Mouse (Mus musculus): ENCODE measurements around the gene Hephl1. TPM values are rescaled to one million over a fixed set of nuclear protein-coding genes. Genes with fewer than 3 reads are reported as not detected.

The Hephl1 gene
- total and polyA plus RNA-seq, 3 experiments: not detected

- Histone ChIP-seq H3K4me3 (ENCODE audit: control insufficient read depth in 1 of 2, insufficient read depth in 1 of 2, low read depth in 2 of 2, low read length in 2 of 2) (peak within 1 kb of the TSS; percentile 60 to 65), H3K9ac (ENCODE audit: control insufficient read depth, low read depth, low read length, poor library complexity, severe bottlenecking) (peak within 1 kb of the TSS; percentile 57), H3K79me2 (ENCODE audit: control insufficient read depth, insufficient read depth, low read length, poor library complexity) (no peaks in the 10 kb centered on the region), H3K27me3 (ENCODE audit: control insufficient read depth in 1 of 2, insufficient read depth in 2 of 2, low read length in 2 of 2) (no peaks in the 10 kb centered on the region), H3K27ac (ENCODE audit: control insufficient read depth, low read depth, low read length) (no peak within 1 kb of the TSS), H3K9me3 (replicated peaks; ENCODE audit: insufficient read depth, low read length) (no peaks in the 10 kb centered on the region), H3K4me1 (ENCODE audit: control insufficient read depth in 1 of 2, insufficient read depth in 2 of 2, low read length in 2 of 2) (no peaks in the 10 kb centered on the region), H3K36me3 (ENCODE audit: control insufficient read depth in 1 of 2, insufficient read depth in 2 of 2, low read length in 2 of 2) (no peaks in the 10 kb centered on the region)
- DNase-seq (ENCODE audit: low read depth, low spot score): peak; percentile 66
- TF ChIP-seq MXI1 (IDR thresholded peaks at IDR 0.05; ENCODE audit: low read depth, low read length) (0 out of 2 replicates have a peak, but pooled peaks have one; percentile 19), POLR2A (IDR thresholded peaks at IDR 0.05; ENCODE audit: control insufficient read depth in 1 of 2, insufficient read depth in 1 of 2, low read depth in 1 of 2, low read length in 2 of 2, poor library complexity in 1 of 2) (peak; percentile 33 to 43; a peak in 1 of 4 replicates), NELFE (IDR thresholded peaks at IDR 0.05; ENCODE audit: low read depth, low read length) (peak; percentile 29; the same call in 1 of the 2 replicates), MAX (IDR thresholded peaks at IDR 0.05; ENCODE audit: low read length) (0 out of 2 replicates have a peak, but pooled peaks have one; percentile 6), ELF1 (IDR thresholded peaks at IDR 0.05; ENCODE audit: low read depth, low read length) (0 out of 2 replicates have a peak, but pooled peaks have one; percentile 25), ZMIZ1 (IDR thresholded peaks at IDR 0.05; ENCODE audit: low read depth, low read length) (no peak)
Observed at GRCm38 (mm10) chr9:15045084-15045669, 66.7 kb downstream of the Hephl1 start, which contains the start of gene Panx1. Panx1 (minus strand) TSS chr9:15045478.

- H3K4me1 ChIP-seq (ENCODE audit: control insufficient read depth in 1 of 2, insufficient read depth in 2 of 2, low read length in 2 of 2): no peaks in the 10 kb centered on the region
- H3K9me3 ChIP-seq (replicated peaks; ENCODE audit: insufficient read depth, low read length): no peaks in the 10 kb centered on the region
- H3K27me3 ChIP-seq (ENCODE audit: control insufficient read depth in 1 of 2, insufficient read depth in 2 of 2, low read length in 2 of 2): no peaks in the 10 kb centered on the region
- H3K79me2 ChIP-seq (ENCODE audit: control insufficient read depth, insufficient read depth, low read length, poor library complexity): no peaks in the 10 kb centered on the region
- peak overlapping the region; percentile 60 to 65 for H3K4me3 ChIP-seq (ENCODE audit: control insufficient read depth in 1 of 2, insufficient read depth in 1 of 2, low read depth in 2 of 2, low read length in 2 of 2)
- peak; percentile 37 for DNase-seq (ENCODE audit: low read depth, low spot score)
- H3K36me3 ChIP-seq (ENCODE audit: control insufficient read depth in 1 of 2, insufficient read depth in 2 of 2, low read length in 2 of 2): no peaks in the 10 kb centered on the region
- H3K9ac ChIP-seq (ENCODE audit: control insufficient read depth, low read depth, low read length, poor library complexity, severe bottlenecking): peak overlapping the region; percentile 57
- H3K27ac ChIP-seq (ENCODE audit: control insufficient read depth, low read depth, low read length): no peak overlapping the region
- TF ChIP-seq KAT2A (conservative IDR thresholded peaks at IDR 0.05; ENCODE audit: low read depth, low read length) (no peak), E2F4 (IDR thresholded peaks at IDR 0.05; ENCODE audit: borderline replicate concordance, low read depth, low read length) (no peak), RAD21 (IDR thresholded peaks at IDR 0.05; ENCODE audit: low read depth, low read length) (no peak), SIN3A (IDR thresholded peaks at IDR 0.05; ENCODE audit: low read length) (no peak), GATA1 (IDR thresholded peaks at IDR 0.05; ENCODE audit: low read depth, low read length) (no peak), TAL1 (IDR thresholded peaks at IDR 0.05; ENCODE audit: low read length) (no peak), MAZ (IDR thresholded peaks at IDR 0.05; ENCODE audit: low read depth, low read length) (no peak), POLR2A (IDR thresholded peaks at IDR 0.05; ENCODE audit: control insufficient read depth in 1 of 2, insufficient read depth in 1 of 2, low read depth in 1 of 2, low read length in 2 of 2, poor library complexity in 1 of 2) (no peak), USF1 (IDR thresholded peaks at IDR 0.05; ENCODE audit: low read depth, low read length) (no peak), EP300 (IDR thresholded peaks at IDR 0.05; ENCODE audit: low read depth in 1 of 2, low read length in 2 of 2) (no peak), JUND (IDR thresholded peaks at IDR 0.05; ENCODE audit: low read depth, low read length) (no peak), ZC3H11A (IDR thresholded peaks at IDR 0.05; ENCODE audit: low read depth, low read length) (no peak), ZNF384 (IDR thresholded peaks at IDR 0.05; ENCODE audit: low read depth, low read length) (no peak), POLR2AphosphoS5 (IDR thresholded peaks at IDR 0.05; ENCODE audit: borderline replicate concordance, low read depth, low read length) (no peak), MAFK (IDR thresholded peaks at IDR 0.05; ENCODE audit: borderline replicate concordance, low read depth, low read length) (no peak), MEF2A (IDR thresholded peaks at IDR 0.05; ENCODE audit: extremely low read depth, insufficient replicate concordance, low read depth, low read length, poor library complexity, severe bottlenecking) (no peak), CHD1 (IDR thresholded peaks at IDR 0.05; ENCODE audit: low read depth, low read length) (no peak), ZMIZ1 (IDR thresholded peaks at IDR 0.05; ENCODE audit: low read depth, low read length) (no peak)
Observed at GRCm38 (mm10) chr9:15044391-15045083, 67.4 kb downstream of the Hephl1 start.

Data from MEL (cell line).